19 mouse cellular contexts compared by ENCODE assay signal in genomic region chr5:88982040-88982736, GRCm38 (mm10).
A peak's percentile ranks its signal among the peaks of the same experiment; 100 is the strongest.
DNase-seq lines count a peak whose midpoint lies in the region; ATAC-seq and TF ChIP-seq lines count a peak whose summit lies in the region.
"Had no signal": no experiment of that assay in that cellular context is flagged by ENCODE, and none has a peak within 500 bp of the region (broad histone marks: within the 10 kb centered on the region; RNA-seq: fewer than 3 reads in every experiment).

No protein-coding gene starts in this region.

- H3K9ac ChIP-seq in heart, embryonic 14.5 days (ENCODE audit: low read length), result peak overlapping the region; percentile 42; the same call in 1 of the 2 replicates
- H3K9ac ChIP-seq in intestine, postnatal 0 days (ENCODE audit: low read depth, low read length), result no peak overlapping the region
- H3K9ac ChIP-seq: embryonic facial prominence, embryonic 13.5 days; forebrain, embryonic 12.5 days had no signal

- no peak for ATAC-seq in heart, embryonic 14.5 days (ENCODE audit: insufficient number of reproducible peaks, insufficient read depth, low FRiP score, low read depth)
- no peak for ATAC-seq in intestine, postnatal 0 days
- peak; percentile 8; the same call in 1 of the 2 replicates for ATAC-seq in megakaryocyte-erythroid progenitor cell, adult 5-6 weeks (replicated peaks; ENCODE audit: low FRiP score, low TSS enrichment, poor library complexity, severe bottlenecking)
- ATAC-seq in erythroblast, adult 5-6 weeks (replicated peaks; ENCODE audit: low FRiP score, poor library complexity, severe bottlenecking), result no peak
- ATAC-seq: hindbrain, postnatal 0 days; midbrain, embryonic 16.5 days had no signal

- H3K36me3 ChIP-seq in heart, embryonic 14.5 days (ENCODE audit: control insufficient read depth, insufficient read depth, low read length), result no peaks in the 10 kb centered on the region
- H3K36me3 ChIP-seq in intestine, postnatal 0 days (ENCODE audit: control insufficient read depth, insufficient read depth), result no peaks in the 10 kb centered on the region
- H3K36me3 ChIP-seq: embryonic facial prominence, embryonic 13.5 days; forebrain, embryonic 12.5 days; G1E had no signal

- intact Hi-C loops in heart, postnatal 10 days (cut with DNase I), result loop anchor here (5.0 kb wide), 1 partner anchor 50 kb away; no protein-coding TSS in a partner anchor
- intact Hi-C loops in left cerebral cortex, adult 2 months (cut with DNase I), result no loop called here

- 0 out of 4 replicates have a peak overlapping the region, but pooled peaks of 1 of the 2 experiments have one; percentile 13 for H3K4me3 ChIP-seq in heart, embryonic 14.5 days (ENCODE audit: control insufficient read depth in 1 of 2, insufficient read depth in 1 of 2, low read depth in 1 of 2, low read length in 2 of 2)
- H3K4me3 ChIP-seq in left cerebral cortex, adult 2 months, result no peak overlapping the region
- no peak overlapping the region for H3K4me3 ChIP-seq in intestine, postnatal 0 days (ENCODE audit: low read depth, low read length)
- H3K4me3 ChIP-seq: embryonic facial prominence, embryonic 13.5 days; forebrain, embryonic 12.5 days had no signal

- no peaks in the 10 kb centered on the region for H3K9me3 ChIP-seq in heart, embryonic 14.5 days (ENCODE audit: control insufficient read depth, low read length)
- no peaks in the 10 kb centered on the region for H3K9me3 ChIP-seq in intestine, postnatal 0 days (ENCODE audit: control insufficient read depth)
- H3K9me3 ChIP-seq: embryonic facial prominence, embryonic 13.5 days; forebrain, embryonic 12.5 days had no signal

- peak overlapping the region; percentile 58 for H3K4me2 ChIP-seq in heart, embryonic 14.5 days (ENCODE audit: low read length)
- peak overlapping the region; percentile 13; the same call in 1 of the 2 replicates for H3K4me2 ChIP-seq in intestine, postnatal 0 days (replicated peaks; ENCODE audit: low read depth)
- H3K4me2 ChIP-seq: embryonic facial prominence, embryonic 13.5 days; forebrain, embryonic 12.5 days had no signal

- peak overlapping the region; percentile 82 to 84 for H3K27ac ChIP-seq in heart, embryonic 14.5 days (replicated peaks in 1 of 2; ENCODE audit: control insufficient read depth in 1 of 2, insufficient read depth in 1 of 2, low read depth in 2 of 2, low read length in 2 of 2)
- H3K27ac ChIP-seq in left cerebral cortex, adult 2 months, result peak overlapping the region; percentile 56; the same call in 1 of the 2 replicates
- 0 out of 2 replicates have a peak overlapping the region, but pooled peaks have one; percentile 16 for H3K27ac ChIP-seq in intestine, postnatal 0 days (ENCODE audit: low read depth, low read length)
- H3K27ac ChIP-seq: embryonic facial prominence, embryonic 13.5 days; forebrain, embryonic 12.5 days; macrophage had no signal

- 58% methylated on average over 3 of the region's 3 CpGs for WGBS in heart, embryonic 14.5 days
- 41% methylated on average over 3 of the region's 3 CpGs for WGBS in intestine, postnatal 0 days

- no peak for TF ChIP-seq CTCF in left cerebral cortex, adult 2 months (IDR thresholded peaks at IDR 0.05)
- no peak for TF ChIP-seq CTCF in intestine, postnatal 0 days (IDR thresholded peaks at IDR 0.05; ENCODE audit: low read depth)

- no peaks in the 10 kb centered on the region for H3K27me3 ChIP-seq in heart, embryonic 14.5 days (ENCODE audit: control insufficient read depth, insufficient read depth, low read length)
- H3K27me3 ChIP-seq in intestine, postnatal 0 days (replicated peaks; ENCODE audit: control insufficient read depth, insufficient read depth, low read length), result no peaks in the 10 kb centered on the region
- H3K27me3 ChIP-seq: embryonic facial prominence, embryonic 13.5 days; forebrain, embryonic 12.5 days had no signal

- no peak for DNase-seq in heart, postnatal 10 days
- DNase-seq in left cerebral cortex, adult 2 months (ENCODE audit: extremely low spot score in 1 of 2, low spot score in 2 of 2), result no peak
- DNase-seq in left cerebral cortex, adult 9 months (ENCODE audit: low spot score in 2 of 2), result no peak
- no peak for DNase-seq in cerebellum, adult 18-20 months
- DNase-seq: adrenal gland, adult 8-10 months; cerebellum, adult 2 months; kidney, postnatal 25 days; left cerebral cortex, postnatal 4 days; lung, adult 2 months had no signal

- peaks cover 8 to 26% of the 10 kb centered on the region in 2 experiments for H3K4me1 ChIP-seq in heart, embryonic 14.5 days (ENCODE audit: control insufficient read depth in 2 of 2, insufficient read depth in 2 of 2, low read length in 2 of 2)
- H3K4me1 ChIP-seq in intestine, postnatal 0 days (replicated peaks; ENCODE audit: control insufficient read depth, insufficient read depth, low read length), result no peaks in the 10 kb centered on the region
- H3K4me1 ChIP-seq: embryonic facial prominence, embryonic 13.5 days had no signal

Comparison
In these comparisons a context has a peak if more than half of its experiments do, and no peak if none do; other contexts are left out.
1. H3K27ac ChIP-seq: peak in every context shown above with its lines; median percentile 83 in heart, embryonic 14.5 days; 56 in left cerebral cortex, adult 2 months; 16 in intestine, postnatal 0 days.